8 mouse cellular contexts compared by ENCODE assay signal in the genomic region with DNA sequence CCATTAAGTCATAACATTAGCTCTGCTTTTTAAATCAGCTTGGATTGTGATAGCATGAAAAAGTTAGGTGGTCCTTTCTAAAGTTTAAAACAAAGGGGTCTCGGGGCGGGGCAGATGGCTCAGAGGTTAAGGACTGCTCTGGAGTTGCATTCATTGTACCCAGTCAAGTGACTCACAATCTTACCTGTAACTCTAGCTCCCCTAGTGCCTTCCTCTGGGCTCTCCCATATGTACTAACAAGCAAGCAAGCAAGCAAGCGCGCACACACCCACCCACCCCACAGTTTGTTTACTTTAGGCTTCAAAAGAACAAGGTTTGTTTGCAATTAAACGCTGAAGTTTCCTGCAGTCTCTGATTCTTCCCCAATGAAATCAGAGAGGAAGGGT.
DNase-seq lines count a peak whose midpoint lies in the region; ATAC-seq and TF ChIP-seq lines count a peak whose summit lies in the region.

No protein-coding gene starts in this region.

- peak; percentile 76 for ATAC-seq in lung, embryonic 14.5 days (ENCODE audit: insufficient read depth)
- ATAC-seq in hindbrain, embryonic 13.5 days (ENCODE audit: low FRiP score), result peak; percentile 86
- peak; percentile 66 for ATAC-seq in liver, embryonic 16.5 days (ENCODE audit: low read depth)

- no peak overlapping the region for H3K27ac ChIP-seq in lung, embryonic 14.5 days (ENCODE audit: low read depth)
- H3K27ac ChIP-seq in hindbrain, embryonic 13.5 days, result no peak overlapping the region
- no peak overlapping the region for H3K27ac ChIP-seq in liver, embryonic 16.5 days (ENCODE audit: low read length)

- under 1% methylated on average over 5 of the region's 5 CpGs for WGBS in lung, embryonic 14.5 days
- 1% methylated on average over 5 of the region's 5 CpGs for WGBS in hindbrain, embryonic 13.5 days
- WGBS in liver, embryonic 16.5 days (ENCODE audit: insufficient replicate concordance), result 2% methylated on average over 5 of the region's 5 CpGs

- H3K4me3 ChIP-seq in lung, embryonic 14.5 days (ENCODE audit: low read depth, low read length), result peak overlapping the region; percentile 33
- peak overlapping the region; percentile 41 for H3K4me3 ChIP-seq in hindbrain, embryonic 13.5 days
- peak overlapping the region; percentile 48 for H3K4me3 ChIP-seq in liver, embryonic 16.5 days (ENCODE audit: low read depth, low read length)

- DNase-seq in lung, embryonic 14.5 days, result peak; percentile 32
- no peak for DNase-seq in lung, postnatal 10 days
- peak; percentile 20 for DNase-seq in cerebellum, adult 9-10 months
- no peak for DNase-seq in adrenal gland, adult 18-20 months (ENCODE audit: low spot score in 2 of 2)
- DNase-seq in ovary, postnatal 36 days (ENCODE audit: low spot score), result no peak
- DNase-seq in c-Kit-positive CD71-positive TER-119-positive erythroid progenitor cells, embryonic 14.5 days (ENCODE audit: low spot score), result no peak

- H3K27me3 ChIP-seq in lung, embryonic 14.5 days (ENCODE audit: insufficient read depth, low read length), result peaks cover 27% of the 10 kb centered on the region
- H3K27me3 ChIP-seq in hindbrain, embryonic 13.5 days, result peaks cover 7% of the 10 kb centered on the region; the same call in 1 of the 2 replicates
- H3K27me3 ChIP-seq in liver, embryonic 16.5 days (ENCODE audit: control insufficient read depth, insufficient read depth, low read depth, low read length), result peaks cover 12% of the 10 kb centered on the region

- H3K4me2 ChIP-seq in lung, embryonic 14.5 days, result peak overlapping the region; percentile 72
- peak overlapping the region; percentile 76 for H3K4me2 ChIP-seq in hindbrain, embryonic 13.5 days
- H3K4me2 ChIP-seq in liver, embryonic 16.5 days (ENCODE audit: low read depth, low read length), result peak overlapping the region; percentile 65

- no peaks in the 10 kb centered on the region for H3K9me3 ChIP-seq in lung, embryonic 14.5 days (ENCODE audit: low read depth, low read length)
- H3K9me3 ChIP-seq in hindbrain, embryonic 13.5 days, result no peaks in the 10 kb centered on the region
- no peaks in the 10 kb centered on the region for H3K9me3 ChIP-seq in liver, embryonic 16.5 days (replicated peaks; ENCODE audit: control insufficient read depth, low read length)

- no peak overlapping the region for H3K9ac ChIP-seq in lung, embryonic 14.5 days
- 0 out of 2 replicates have a peak overlapping the region, but pooled peaks have one; percentile 49 for H3K9ac ChIP-seq in hindbrain, embryonic 13.5 days
- no peak overlapping the region for H3K9ac ChIP-seq in liver, embryonic 16.5 days (ENCODE audit: low read depth, low read length)

- TF ChIP-seq CTCF in lung, embryonic 14.5 days (IDR thresholded peaks at IDR 0.05; ENCODE audit: low read depth), result 0 out of 2 replicates have a peak, but pooled peaks have one; percentile 29

- no peaks in the 10 kb centered on the region for H3K4me1 ChIP-seq in lung, embryonic 14.5 days (ENCODE audit: insufficient read depth)
- H3K4me1 ChIP-seq in hindbrain, embryonic 13.5 days (replicated peaks), result peaks cover 22% of the 10 kb centered on the region
- H3K4me1 ChIP-seq in liver, embryonic 16.5 days (ENCODE audit: control insufficient read depth, low read depth, low read length), result no peaks in the 10 kb centered on the region

- no peaks in the 10 kb centered on the region for H3K36me3 ChIP-seq in lung, embryonic 14.5 days (ENCODE audit: insufficient read depth)
- H3K36me3 ChIP-seq in hindbrain, embryonic 13.5 days, result no peaks in the 10 kb centered on the region
- H3K36me3 ChIP-seq in liver, embryonic 16.5 days (ENCODE audit: control insufficient read depth, insufficient read depth), result no peaks in the 10 kb centered on the region

Comparison
In these comparisons a context has a peak if more than half of its experiments do, and no peak if none do; other contexts are left out.
1. DNase-seq: peak in lung, embryonic 14.5 days (single experiment) and cerebellum, adult 9-10 months (single experiment); none in lung, postnatal 10 days (single experiment), adrenal gland, adult 18-20 months (0 of 2), ovary, postnatal 36 days (single experiment) and c-Kit-positive CD71-positive TER-119-positive erythroid progenitor cells, embryonic 14.5 days (single experiment).
2. Peak in every context shown above with its lines, with median percentiles within 50 percentile points of each other: ATAC-seq, H3K4me2 ChIP-seq and H3K4me3 ChIP-seq.